Mouse (Mus musculus) cortical plate, adult 2 months (tissue): ENCODE measurements around the gene Adam23. TPM values are rescaled to one million over a fixed set of nuclear protein-coding genes. Genes with fewer than 3 reads are reported as not detected.

ENCODE experiments used
- H3K27ac ChIP-seq: fragments of 200-500 bp; 2 replicates; pipeline ENCODE4 v1.5.1; 2012; ENCODE audit warnings: low read length, control low read depth, inconsistent platforms; ENCODE audit not compliant: insufficient read depth
- H3K4me1 ChIP-seq: fragments of 200-500 bp; 2 replicates; pipeline ENCODE4 v1.6.1; 2011; ENCODE audit warnings: low read length; ENCODE audit not compliant: control insufficient read depth, insufficient read depth
- H3K4me3 ChIP-seq: fragments of 200-500 bp; 2 replicates; pipeline ENCODE4 v1.5.1; 2011; ENCODE audit warnings: mild to moderate bottlenecking, low read length, control low read depth; ENCODE audit not compliant: insufficient read depth
- CTCF ChIP-seq: fragments of 200-500 bp; IDR thresholded peaks from 2 replicates; pipeline ENCODE4 v1.5.1; 2011; ENCODE audit warnings: mild to moderate bottlenecking, control low read depth, low read length; ENCODE audit not compliant: insufficient read depth; ENCODE audit errors: extremely low read depth
- POLR2A ChIP-seq: fragments of 200-500 bp; IDR thresholded peaks from 2 replicates; pipeline ENCODE4 v1.6.1; 2011; ENCODE audit warnings: mild to moderate bottlenecking, low read length, control low read depth; ENCODE audit not compliant: insufficient read depth; ENCODE audit errors: extremely low read depth
- polyA plus RNA-seq: library from polyadenylated mRNA; depleted of rRNA; stranded (reverse); fragments of >200 nt; gene quantifications from 2 replicates; pipeline ENCODE4 v1.2.3, GENCODE M21; 2012

Adam23 gene
- polyA plus RNA-seq, 1 experiment: 84.7 TPM

DNA sequence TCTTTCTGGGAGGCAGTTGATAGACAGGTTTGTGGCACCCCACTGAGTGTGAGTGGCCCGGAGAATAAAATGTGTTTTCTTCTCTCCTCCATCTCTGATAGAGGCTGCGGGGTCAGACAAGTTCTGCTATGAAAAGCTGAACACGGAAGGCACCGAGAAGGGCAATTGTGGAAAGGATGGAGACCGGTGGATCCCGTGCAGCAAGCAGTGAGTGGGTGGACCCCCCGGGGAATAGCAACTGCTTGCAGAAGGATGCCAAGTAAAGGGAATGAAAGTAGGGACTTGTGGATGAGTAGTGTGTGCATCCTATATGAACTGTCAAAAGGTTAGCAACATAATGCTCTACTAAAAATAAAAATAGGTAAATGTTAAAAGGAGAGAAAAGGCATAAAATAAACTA is 120.8 kb downstream of the Adam23 start:
- no peak for TF ChIP-seq POLR2A
- TF ChIP-seq CTCF: no peak
- no peak overlapping the region for H3K4me3 ChIP-seq
- no peak overlapping the region for H3K27ac ChIP-seq
- no peaks in the 10 kb centered on the region; the same call in 1 of the 2 replicates for H3K4me1 ChIP-seq

DNA sequence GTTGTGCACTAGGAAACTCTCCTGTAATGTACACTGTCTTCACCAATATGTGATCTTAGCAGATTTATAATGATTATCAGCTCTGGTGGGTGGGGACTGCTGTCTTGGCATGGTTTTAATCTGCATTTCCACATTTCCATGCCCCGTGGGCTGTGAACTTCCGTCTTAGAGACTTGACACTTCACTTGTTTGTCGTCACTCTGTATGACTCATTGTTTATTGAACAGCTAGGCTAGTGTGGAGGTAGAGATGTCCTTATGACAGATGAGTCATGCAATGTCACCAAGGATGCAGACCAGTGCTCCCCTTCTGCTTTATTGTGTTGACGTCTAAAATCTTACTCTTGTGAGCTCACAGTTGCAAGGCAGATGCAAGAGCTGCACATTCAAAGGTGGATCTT is 121.3 kb downstream of the Adam23 start:
- Histone ChIP-seq H3K4me1 (no peaks in the 10 kb centered on the region; the same call in 1 of the 2 replicates), H3K4me3 (no peak overlapping the region), H3K27ac (no peak overlapping the region)
- TF ChIP-seq POLR2A: no peak
- TF ChIP-seq CTCF: no peak

DNA sequence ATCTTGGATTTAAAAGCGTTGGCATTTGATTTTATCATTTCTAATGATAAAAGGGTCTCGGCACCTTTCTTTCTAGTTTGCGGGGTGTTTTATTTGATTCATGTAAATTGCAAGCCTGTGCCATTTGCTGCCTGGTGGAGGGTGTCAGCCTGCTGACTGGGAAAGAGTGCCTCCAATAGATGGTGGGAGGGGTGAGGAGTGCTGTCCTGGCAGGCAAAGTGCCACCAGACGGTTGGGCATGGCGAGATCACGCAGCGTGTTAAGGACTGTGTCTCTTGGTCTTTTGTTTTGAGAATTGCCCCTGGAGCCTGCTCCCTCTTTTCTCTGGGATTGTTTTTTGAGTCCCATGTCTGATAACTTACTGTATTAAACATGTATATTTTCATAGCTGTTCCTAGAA is 126.5 kb downstream of the Adam23 start:
- Histone ChIP-seq H3K27ac (no peak overlapping the region), H3K4me1 (peaks cover 1% of the 10 kb centered on the region; the same call in 1 of the 2 replicates), H3K4me3 (no peak overlapping the region)
- TF ChIP-seq POLR2A (no peak), CTCF (no peak)

DNA sequence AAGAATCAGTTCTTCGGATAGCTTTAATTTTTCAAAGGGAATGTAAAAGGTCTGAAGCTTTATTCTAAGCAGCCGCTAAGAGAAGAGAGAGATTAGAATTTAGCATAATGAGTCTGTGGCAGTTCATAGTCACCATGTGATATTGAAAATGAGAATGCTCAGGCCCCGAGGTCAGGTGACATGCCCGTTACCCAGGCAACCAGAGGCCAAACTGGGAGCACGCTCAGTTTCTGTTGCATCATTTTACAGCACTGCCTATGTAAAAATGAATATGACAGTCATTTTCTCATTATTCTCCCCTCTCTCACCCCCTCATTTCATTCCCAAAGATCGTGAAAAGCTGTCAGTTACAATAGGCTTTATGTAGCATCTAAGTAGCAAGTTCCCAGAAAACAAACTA is 127.7 kb downstream of the Adam23 start:
- Histone ChIP-seq H3K27ac (no peak overlapping the region), H3K4me3 (no peak overlapping the region), H3K4me1 (peaks cover 1% of the 10 kb centered on the region; the same call in 1 of the 2 replicates)
- TF ChIP-seq POLR2A: no peak
- no peak for TF ChIP-seq CTCF

DNA sequence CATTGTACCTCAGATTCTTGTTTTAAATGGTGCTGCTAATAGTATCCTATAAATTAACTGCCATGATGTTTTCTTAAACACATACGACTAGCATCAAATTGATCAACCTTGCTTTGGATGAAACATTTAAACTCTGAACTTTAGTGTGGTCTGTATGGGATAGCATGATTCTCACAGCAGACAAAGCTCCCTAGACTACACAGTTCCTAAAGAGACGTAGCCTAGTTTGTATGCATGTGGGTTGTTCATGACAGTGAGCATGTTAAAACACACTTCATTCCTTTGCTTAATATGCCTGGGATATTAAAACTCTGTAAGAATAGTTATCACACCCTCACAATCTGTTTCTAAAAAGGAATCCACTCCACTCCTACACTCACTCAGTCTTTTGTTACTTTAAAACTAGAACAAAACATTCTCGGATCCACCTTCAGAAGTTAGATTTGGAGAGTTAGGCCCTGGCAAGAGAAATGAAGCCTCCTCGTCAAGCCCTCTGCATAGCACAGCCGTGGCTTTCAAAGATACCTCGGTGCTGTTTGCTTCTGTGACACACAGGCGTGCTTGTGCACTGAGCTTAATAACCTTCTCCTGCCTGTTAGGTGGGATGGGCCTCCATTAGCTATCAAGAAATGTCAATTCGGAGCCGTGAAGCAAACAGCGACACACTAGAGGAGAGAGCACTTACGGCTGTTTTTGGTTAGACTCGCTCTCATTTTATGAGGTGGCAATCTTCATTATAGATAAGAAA is 128.3 kb downstream of the Adam23 start:
- H3K27ac ChIP-seq: no peak overlapping the region
- TF ChIP-seq POLR2A: no peak
- TF ChIP-seq CTCF: no peak
- H3K4me1 ChIP-seq: peaks cover 1% of the 10 kb centered on the region; the same call in 1 of the 2 replicates
- H3K4me3 ChIP-seq: no peak overlapping the region

DNA sequence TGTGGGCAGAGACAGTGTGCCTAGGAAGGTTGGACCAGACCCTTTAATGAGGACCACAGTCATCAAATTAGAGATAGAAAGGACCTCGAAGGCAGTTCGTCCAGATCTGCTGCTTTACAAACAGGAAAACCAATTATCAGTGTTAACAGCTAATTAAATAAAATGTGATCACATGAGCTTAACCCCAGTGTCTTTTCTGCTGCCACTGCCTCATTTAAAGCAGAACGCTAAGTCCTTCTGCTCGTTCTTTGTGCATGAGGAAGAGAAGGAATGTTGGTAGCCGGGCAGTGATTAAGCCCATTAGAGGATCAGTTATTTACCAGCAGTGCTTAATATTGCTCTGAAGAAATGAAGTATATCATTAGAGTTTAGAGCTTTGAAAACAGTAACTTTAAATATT is 131.1 kb downstream of the Adam23 start:
- H3K27ac ChIP-seq: no peak overlapping the region
- peaks cover 1% of the 10 kb centered on the region; the same call in 1 of the 2 replicates for H3K4me1 ChIP-seq
- H3K4me3 ChIP-seq: no peak overlapping the region
- TF ChIP-seq POLR2A (no peak), CTCF (no peak)

DNA sequence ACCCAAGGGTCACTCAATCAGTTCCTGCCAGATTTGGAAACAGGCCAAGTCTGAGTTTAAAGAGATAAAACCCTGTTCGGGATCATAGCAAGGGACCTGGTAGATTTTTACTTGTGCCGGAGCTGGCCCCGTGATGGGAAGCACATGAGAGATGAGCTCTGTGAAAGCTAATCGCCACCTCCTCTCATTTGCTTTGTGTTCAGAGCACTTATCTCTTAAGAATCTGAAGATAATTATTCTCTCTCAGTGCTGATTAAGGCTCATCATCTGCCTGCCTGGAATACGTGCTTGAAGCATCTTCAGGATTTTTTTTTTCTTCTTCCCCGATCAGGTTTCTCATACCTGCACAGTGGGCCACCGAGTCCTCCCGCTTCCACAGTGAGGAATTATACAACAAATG is 133.5 kb downstream of the Adam23 start:
- no peak overlapping the region for H3K4me3 ChIP-seq
- TF ChIP-seq CTCF (no peak), POLR2A (no peak)
- H3K27ac ChIP-seq: no peak overlapping the region

DNA sequence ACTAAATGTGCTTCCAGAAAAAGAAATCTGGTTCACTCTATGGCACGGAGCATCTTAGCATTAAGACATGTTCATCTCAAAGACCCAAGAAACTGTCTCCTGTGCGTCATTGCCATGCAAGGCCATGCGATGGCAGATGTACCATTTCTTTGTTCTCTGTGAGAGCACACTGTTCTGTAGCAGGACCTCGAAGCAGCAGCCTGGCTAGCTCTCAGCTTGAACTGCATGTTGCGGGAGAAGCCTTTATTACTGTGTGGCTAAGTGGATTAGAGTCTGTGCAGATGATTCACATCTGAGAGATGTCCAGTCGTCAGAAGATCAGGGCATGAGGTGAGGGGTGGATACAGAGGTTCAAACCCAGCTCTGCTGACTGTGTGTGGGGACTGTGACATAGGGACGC is 141.2 kb downstream of the Adam23 start:
- TF ChIP-seq CTCF (no peak), POLR2A (no peak)
- Histone ChIP-seq H3K4me1 (no peaks in the 10 kb centered on the region), H3K4me3 (no peak overlapping the region), H3K27ac (no peak overlapping the region)

More for the DNA sequence above, 133.5 kb downstream of the Adam23 start:
- H3K4me1 ChIP-seq: no peaks in the 10 kb centered on the region

DNA sequence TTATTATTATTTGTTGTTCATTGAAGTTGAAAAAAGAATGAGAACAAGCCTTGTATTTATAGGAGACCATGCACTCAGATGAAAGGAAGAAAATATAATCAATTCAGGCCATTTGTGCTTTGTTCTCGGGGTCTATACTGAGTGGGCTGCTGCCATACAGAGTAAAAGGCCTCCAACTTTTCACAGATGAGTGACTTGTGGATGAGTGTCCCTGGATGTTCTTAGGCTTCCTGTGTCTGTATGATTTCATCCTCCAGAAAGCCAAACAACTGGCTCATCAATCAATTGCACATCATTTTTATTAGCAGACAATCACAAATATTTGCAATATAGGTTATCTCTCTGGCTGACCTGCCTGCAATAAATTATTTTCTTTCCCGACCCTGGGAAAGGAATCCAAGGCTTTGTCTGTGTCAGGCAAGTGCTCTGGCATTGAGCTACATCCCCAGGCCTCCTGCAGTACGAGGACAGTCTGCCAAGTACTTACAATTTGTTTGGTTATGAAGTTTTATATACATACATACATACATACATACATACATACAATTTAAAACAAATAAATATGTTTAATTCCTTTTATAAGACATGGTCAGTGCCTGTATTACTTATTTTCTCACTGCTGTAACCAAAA is 158.3 kb downstream of the Adam23 start:
- TF ChIP-seq CTCF (no peak), POLR2A (no peak)
- no peaks in the 10 kb centered on the region for H3K4me1 ChIP-seq
- no peak overlapping the region for H3K27ac ChIP-seq
- H3K4me3 ChIP-seq: no peak overlapping the region

DNA sequence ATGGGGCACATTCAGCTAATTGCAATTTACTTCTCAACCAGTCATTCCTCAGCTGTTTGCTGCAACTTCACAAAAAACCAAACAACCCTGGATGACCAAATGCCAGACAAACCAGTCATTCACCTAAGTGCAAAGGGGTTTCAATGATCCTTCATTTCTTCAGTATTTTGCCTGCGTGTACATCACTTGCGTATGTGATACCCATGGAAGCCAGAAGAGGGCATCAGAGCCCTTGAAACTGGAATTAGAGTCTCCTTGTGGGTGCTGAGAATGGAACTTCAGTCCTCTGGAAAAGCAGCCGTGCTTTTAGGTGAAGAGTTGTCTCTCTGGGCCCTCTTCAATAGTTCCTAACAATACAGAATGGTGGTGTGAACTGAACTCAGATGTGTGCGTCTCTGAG is 163.9 kb downstream of the Adam23 start:
- Histone ChIP-seq H3K27ac (no peak overlapping the region), H3K4me1 (no peaks in the 10 kb centered on the region), H3K4me3 (no peak overlapping the region)
- TF ChIP-seq POLR2A (no peak), CTCF (no peak)
